Mouse (Mus musculus) layer of hippocampus, postnatal 36 days (tissue): ENCODE data around the gene Lin7b. TPM values are rescaled to one million over a fixed set of nuclear protein-coding genes. Genes with fewer than 3 reads are reported as not detected.
A peak's percentile ranks its signal among the peaks of the same experiment; 100 is the strongest.
"Not testable (repeated sequence)": the region's sequence is repeated elsewhere in the genome, so short reads cannot be mapped to it uniquely, and the experiment has no call there.

Experiments
- DNase-seq, 2 experiments: peaks; one replicate each; pipeline ENCODE4 v3.0.0; 2022
- total RNA-seq, 2 experiments: library from RNA; stranded (reverse); gene quantifications; 2 replicates each; pipeline ENCODE4 v1.2.3; 2021

The Lin7b gene
- total RNA-seq, 2 experiments from 2014 or later, result 133 to 154 TPM

DNA sequence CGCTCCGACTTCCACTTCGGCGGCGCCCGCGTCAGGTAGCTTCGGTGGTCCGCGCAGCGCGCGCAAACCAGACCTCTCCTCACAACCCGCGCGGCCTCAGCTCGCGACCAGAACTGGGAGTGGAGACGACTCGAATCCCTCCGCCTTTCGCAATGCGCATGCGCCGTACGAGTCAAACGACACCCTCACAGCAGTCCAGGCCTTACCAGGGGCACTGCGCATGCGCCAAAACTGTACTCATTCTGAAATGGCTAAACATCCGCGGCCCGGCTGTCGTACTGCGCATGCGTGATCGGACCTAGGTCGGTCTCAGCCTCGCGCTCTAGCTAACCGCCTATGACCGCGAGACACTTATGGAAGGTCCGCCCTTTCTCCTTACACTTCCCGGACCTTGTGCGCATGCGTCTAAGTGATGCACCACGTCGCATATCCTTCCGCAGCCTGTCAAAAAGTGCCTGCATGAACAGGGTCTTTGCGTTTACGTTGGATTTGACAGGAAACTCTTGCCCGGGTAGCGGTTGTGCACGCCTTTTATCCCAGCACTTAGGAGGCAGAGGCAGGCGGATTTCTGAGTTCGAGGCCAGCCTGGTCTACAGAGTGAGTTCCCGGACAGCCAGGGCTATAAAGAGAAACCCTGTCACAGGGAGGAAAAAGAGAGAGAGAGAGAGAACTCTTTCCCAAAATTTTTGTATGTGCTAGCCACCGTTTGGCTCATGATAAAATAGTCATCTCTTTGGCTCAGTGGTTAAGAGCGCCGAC is 25.4 kb upstream of the Lin7b start, which contains the start of gene Snrnp70:
Snrnp70 (minus strand) TSS at position 165 of the 759 bp plus-strand sequence.
- peak; percentile 100 for DNase-seq

DNA sequence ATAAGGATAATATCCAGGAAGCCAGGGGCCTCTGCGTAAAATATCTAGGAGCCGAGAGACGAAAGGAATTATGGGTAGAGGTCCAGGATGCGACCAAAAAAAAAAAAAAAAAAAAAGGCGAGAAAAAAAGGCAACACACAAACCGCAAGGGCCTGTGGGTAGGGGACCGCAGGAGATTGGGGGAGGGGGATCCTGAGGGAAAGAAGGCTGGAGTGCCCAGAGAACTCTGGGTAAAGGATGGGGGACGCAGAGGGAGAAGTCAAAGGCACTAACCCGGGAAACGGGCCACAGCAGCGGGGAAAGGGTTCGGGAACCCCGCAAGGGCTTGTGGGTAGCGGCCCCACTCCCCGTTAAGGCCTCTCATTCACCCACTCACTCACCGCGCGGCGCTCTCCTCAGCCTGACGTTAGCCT is 24.8 kb upstream of the Lin7b start:
- DNase-seq, result no peak

DNA sequence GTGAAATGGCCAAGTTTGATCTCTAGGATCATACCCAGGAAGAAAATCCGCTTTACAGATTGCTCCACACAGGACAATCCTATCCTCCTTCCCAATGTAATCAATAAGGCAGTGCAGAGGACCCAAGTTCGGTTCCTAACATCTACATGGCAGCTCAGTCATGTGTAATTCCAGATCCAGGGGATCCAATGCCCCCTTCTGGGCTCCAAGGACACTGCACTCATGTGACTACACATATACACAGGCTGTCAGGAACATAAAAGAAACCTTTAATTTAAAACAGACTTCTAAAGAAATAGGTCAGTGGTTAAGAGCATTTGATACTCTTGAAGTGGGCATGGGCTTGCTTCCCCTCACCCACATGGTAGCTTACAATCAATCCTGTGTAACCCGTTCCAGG is 15.7 kb upstream of the Lin7b start:
- no peak for DNase-seq

DNA sequence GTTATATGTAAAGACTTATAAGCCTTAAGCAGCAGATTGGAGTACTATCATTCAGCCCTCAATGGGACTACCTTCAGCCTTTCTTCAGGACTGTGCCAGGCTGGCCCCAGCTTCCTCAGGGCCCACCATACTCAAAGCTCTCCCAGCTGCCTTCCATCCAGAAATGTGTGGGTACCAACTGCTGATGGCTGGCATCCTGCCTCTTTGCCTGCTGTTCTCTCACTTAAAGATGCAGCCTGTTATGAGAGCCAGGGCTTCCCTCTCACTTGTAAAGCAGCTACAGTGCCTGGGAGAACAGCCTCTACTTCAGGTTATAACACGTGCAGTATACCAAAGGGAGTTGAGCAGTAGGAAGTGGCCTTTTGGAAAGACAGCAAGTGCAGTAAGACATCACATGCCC is 5.7 kb upstream of the Lin7b start:
- DNase-seq, result no peak

DNA sequence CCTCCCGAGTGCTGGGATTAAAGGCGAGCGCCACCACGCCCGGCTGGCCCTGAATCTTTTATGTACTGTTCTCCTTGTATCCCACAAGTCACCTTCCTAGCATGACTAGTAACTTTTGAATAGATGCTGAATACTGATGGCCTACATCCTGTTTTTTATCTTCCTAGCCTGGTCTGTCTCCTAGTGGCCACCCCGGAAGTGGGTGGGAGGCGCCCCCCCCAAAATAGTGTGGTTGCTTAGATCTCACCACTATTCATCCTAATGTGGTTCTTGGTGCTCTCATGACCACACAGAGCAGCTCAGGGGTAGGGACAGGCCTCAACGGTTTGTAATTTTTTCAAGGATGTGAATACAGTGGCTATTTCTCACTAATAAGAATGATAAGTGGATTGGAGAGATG is 4.2 kb upstream of the Lin7b start:
- no peak for DNase-seq

DNA sequence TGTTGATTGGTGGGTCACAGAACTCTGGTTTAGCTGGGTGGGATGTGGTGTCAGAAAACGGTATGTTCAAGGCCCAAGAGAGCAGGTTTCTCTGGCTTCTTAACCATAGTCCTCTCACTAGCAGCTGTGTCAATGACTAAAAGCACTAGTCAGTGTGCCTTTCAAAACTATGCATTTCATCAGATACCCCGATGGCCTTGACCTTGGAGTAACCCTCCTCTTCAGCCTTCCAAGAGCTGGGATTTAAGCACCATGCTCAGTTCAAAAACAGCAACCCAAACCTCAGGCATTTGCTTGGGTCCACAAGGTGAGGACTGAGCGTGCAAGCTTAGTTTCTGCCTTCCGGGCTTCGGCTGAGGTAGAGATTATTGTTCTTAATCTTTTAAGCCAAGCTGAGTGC is 2.0 kb upstream of the Lin7b start:
- DNase-seq, result no peak

DNA sequence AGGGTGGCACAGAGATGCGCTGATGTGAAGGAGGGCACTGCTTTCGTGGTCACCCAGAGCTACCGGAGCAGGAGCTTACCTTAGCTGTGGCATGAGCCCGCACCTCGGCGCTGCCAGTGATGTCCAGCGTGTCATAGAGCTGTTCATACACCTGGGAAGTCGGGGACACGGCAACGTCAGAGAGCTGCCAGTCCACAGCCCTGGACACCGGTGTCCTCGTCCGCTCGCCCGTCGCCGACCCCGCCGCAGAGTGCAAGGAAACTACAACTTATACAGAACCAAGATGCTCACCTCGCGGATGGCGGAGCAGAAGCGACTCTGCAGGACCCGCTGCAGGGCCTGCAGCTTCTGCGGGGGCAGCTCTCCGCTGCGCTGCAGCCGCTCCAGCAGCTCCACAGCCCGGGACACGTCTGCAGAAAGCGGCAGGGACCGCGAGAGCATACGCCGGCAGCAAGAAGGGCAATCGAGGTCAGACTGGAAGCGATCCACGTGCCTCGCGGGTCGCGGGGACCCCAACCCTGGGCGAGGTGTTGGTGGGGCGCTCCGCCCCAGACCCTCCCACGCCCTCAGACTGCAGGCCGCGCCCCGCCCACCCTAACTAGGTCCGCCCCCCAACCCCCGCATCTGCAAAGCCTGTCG is 428 bp downstream of the Lin7b start:
- no peak for DNase-seq

DNA sequence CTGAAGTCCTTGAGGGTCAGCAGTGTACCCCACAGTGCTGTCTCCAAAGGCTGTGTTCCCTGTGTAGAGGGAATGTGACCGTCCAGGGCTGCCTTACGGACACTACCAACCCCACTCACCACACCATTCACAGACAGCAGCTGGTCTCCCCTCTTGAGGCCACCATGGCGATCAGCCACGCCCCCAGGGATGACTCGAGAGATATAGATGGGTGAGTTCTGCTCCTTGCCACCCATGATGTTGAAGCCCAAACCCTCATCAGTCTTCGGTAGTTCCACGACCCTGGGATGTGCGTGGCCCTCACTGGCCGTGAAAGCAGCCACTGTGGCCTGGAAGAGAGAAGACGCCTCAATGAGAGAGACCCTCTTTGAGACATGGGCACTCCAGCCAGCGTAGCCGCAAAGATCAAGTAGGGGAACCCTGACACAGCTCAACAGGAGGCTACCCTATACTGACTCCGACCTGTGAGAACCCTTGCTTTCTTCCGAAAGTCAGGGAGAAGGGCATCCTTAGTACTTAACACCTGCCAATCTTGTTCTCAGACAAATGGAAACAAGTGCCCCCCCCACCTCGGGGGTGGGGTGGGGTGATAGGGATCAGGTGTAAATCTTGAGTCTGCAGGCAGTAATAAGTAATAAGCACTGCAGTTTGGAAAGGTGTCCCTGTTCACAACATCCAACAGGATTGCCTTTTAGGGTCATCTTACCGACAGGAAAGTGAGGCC is 1.2 kb downstream of the Lin7b start:
- no peak for DNase-seq

DNA sequence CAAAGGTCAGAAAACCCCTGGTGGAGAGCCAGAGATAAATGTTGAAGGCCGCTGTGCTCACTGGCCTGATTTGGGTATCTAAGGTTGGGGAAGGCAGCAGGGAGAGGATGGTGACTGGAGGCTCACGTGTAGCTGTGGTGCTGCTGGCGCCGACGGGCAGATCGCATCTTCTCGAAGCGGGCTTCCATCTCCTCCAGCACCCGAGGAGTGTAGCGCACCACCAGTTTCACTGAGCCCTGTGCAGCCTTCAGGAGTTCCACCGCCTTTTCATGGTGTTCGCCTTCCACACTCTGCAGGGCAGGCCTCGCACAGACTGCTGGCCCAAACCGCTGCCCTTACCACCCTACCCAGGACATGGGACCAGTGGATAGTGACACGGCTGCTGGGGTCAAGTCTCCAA is 2.2 kb downstream of the Lin7b start:
- no peak for DNase-seq

DNA sequence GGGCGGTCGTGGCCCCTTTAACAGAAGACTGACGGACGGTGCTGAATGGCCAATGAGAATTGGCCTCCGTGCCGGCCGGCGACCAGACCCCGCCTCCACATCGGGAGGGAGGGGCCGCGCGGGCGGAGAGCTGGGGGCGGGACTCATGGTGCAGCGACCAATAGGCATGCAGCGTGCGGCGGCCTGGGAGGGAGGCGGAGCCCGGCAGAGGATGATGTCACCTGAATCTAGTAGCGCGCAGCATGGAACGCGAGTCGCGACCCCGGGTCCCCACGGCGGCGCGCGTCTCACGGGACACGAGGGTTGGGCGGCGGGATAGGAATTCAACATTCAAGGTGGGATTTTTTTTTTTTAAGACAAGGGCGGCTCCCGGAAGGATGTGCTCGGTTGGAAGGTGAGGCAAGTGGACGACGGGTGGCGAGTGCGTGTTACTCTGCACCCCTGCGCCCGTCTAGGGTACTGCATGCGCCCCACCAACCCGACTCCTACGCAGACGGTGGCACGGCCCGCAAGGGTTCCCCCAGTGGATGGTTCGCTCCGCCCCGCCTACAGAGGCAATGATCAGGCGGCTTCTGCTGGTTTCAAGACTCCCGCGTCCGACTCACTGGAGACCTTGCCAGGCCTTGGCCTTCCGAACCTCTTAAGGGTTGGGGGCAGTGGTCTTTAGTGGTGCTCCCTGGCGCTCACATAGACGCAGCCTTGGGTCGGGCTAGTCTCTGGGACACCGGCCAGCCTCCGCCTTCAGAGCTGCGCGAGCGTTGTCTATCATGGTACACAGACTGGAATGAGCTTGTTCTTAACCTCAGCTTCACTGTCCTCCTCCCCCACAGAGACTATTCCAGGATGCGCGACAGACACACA is 3.1 kb downstream of the Lin7b start:
- DNase-seq, result peak; percentile 99

DNA sequence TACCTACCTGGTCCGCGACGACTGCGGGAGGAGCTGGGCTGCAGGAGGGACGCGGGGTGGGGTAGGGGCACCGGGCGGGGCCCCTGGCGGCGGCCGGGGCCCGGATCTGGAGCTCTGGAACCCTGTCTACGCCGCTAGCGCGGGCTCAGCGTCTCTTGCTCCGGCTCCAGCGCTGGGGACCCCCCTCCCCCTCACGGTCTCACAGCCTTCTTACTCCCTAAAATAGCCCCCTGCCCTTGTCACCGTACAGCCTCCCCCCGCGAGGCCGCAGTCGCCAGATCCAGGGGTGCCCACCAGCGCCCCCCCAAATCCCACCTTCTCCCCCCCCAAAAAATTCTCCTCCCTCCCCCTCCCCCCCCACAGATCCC is 3.7 kb downstream of the Lin7b start, which contains the start of gene Ppfia3:
Ppfia3 (minus strand) TSS at position 368 of the 368 bp plus-strand sequence.
- peak in 1 of 2 experiments; percentile 53 for DNase-seq

DNA sequence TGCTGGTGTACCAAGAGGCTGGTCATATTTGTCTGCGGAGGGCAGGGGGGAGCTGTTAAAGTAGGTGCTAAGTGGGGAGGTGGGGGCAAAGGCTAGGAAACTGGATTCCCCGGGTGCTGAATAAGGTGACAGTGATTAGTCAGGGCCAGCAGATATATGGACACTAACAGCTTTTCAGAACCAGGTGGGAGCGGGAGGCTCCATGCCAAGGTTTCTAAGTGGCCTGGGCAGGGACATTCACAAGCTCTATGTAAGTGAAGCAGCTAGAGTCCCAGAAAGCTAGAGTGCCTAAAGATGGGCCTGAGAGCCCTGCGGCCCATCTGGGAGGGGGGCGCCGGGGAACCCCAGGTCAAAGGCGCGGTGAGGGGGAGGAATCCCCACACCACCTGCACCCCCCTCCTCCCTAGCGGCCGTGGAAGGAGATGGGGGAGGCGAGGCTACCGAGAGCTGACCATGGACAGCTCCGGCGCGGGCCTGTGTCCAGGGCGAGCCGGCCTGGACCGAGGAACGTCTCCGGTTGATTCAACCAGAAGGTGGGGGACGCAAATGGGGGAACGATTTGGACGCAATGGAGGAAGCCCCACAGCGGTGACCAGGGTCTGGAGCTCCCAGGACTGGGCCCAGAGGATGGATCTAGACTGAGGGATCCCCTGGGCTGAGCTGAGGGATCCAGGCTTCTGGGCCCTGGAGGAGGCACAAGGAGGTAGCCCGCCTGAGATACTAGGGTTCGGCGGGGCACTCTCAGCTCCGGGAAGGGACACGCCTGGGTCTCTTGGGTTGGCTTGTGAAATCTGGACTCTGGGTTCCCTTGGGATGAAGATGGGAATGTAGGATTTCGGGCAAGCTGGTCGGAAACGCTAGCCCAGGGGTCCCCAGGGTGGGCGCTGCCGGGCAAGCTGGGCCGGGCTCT is 4.4 kb downstream of the Lin7b start:
- peak in 1 of 2 experiments; percentile 45 for DNase-seq

DNA sequence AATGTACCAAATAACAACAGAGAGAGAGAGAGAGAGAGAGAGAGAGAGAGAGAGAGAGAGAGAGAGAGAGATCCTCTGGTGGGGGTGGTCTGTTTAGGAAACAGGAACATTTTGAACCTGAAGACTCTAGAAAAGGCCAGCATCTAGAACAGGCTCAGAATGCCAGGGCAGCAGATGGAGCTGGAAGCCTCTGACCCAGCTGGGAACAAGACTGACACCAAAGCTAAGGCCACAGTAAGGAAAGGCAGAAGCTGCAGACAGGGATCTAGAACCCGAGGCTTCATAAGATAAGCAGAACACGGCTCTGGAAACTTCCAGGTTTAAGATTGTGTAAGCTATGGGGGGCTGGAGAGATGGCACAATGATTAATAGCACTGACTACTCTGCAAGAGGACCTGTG is 6.4 kb downstream of the Lin7b start:
- DNase-seq, result no peak

DNA sequence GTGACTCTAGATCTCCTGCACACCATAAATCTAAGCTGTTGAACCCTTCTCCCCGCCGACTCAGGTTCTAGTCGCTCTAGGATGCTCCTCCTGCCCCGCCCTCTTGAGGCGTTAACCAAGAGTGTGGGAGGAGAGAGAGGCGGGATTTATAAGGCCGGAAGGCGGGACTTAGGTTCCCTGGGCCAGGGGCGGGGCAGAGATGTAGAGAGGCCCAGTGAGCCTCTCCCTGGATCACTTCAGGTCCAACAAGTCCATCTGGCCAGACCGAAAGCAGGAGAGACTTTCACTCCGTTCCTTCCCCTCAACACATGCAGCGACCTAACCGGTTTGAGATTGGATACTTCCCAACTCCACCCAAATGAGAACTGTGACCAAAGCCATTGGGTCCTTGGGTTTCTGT is 7.6 kb downstream of the Lin7b start:
- DNase-seq, result no peak

DNA sequence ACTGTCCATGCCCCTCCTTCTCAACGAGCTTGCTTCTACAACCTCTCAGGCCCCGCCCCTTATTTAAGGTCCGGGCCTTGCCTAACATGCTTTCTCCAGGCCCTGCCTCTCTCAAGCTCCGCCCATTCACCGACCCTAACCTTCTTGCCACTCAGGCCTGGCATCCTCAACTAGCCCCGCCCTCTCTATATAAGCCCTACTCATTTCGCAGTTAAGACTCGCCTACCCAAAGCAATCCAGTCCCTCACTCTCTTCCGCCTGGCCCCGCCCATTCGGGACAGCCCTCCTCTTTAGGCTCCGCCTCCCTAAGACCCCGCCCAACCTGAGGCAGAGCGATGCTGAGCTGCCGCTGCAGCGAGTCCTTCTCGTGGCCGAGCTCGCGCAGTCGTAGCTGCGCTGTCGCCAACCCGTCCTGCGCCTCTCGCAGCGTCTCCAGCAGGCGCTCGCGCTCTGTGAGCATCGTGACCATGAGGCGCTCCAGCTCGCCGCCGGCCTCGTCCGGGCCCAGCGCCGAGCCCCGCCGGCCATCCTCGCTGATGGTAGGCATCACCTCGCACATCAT is 9.1 kb downstream of the Lin7b start:
- DNase-seq, result peak; percentile 85

DNA sequence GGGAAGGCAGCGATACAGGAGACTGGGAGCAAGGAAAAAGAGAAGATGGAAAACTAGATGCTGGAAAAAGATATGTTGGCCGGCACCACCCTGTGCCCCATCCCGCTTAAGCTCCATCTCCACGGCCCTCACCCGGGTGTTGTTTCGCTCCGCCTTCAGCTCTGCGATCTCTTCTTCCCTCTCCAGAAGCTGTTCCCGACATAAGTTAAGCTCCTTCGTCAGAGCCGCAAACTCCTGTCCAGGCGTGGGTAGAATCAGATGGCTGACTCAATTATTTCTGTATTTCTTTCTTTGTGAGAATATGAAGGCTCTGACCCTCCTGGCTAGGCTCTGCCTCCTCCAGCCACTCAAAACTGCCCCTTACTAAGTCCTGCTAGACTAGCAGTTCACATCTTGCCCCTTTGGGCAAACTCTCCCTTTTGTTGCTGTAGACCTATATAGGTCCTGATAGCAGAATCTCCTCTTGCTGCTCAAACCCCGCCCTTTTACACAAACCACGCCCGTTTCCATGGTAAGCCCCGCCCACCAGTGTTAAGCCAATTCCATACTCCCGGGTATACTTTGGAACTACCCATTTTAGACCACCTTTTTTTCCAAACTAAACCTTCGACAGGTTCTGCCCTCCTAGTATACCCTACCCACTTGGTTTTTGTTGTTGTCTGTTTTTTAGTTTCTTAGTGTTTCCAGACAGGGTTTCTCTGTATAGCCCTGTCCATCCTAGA is 9.8 kb downstream of the Lin7b start:
- DNase-seq, result no peak

DNA sequence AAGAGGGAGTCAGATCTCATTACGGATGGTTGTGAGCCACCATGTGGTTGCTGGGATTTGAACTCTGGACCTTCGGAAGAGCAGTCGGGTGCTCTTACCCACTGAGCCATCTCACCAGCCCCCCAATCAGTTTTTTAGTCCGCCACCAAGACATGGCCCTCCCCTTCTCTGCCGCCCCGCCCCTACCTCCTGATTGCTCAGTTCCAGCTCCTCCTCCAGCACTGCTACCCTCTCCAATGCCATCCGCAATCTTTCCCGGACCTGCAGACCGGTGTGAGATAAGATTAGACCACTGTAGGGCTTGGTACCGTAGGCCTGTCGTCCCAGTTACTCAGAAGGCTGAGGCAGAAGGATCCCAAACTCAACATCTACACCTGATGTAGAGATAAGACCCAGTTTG is 11.3 kb downstream of the Lin7b start:
- not testable (repeated sequence) for DNase-seq

DNA sequence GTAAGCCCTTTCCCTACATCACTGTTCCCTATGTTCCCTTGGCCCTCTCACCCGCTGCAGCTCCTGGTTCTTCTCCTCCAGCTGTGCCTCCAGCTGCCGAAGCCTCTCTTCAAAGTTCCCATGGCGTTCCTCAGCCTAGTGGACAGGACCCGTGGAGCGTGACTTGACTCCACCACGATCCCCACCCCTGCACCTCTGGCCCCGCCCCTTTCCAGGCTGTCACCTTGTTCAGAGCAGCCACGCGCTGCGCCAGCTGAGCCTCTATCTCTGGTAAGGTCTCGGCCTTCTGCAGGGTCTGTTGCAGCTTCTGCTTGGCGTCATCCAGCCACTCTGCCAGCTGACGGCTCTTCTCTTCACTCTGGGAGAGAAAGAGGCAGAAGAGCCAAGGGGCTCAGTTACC is 14.3 kb downstream of the Lin7b start:
- no peak for DNase-seq

DNA sequence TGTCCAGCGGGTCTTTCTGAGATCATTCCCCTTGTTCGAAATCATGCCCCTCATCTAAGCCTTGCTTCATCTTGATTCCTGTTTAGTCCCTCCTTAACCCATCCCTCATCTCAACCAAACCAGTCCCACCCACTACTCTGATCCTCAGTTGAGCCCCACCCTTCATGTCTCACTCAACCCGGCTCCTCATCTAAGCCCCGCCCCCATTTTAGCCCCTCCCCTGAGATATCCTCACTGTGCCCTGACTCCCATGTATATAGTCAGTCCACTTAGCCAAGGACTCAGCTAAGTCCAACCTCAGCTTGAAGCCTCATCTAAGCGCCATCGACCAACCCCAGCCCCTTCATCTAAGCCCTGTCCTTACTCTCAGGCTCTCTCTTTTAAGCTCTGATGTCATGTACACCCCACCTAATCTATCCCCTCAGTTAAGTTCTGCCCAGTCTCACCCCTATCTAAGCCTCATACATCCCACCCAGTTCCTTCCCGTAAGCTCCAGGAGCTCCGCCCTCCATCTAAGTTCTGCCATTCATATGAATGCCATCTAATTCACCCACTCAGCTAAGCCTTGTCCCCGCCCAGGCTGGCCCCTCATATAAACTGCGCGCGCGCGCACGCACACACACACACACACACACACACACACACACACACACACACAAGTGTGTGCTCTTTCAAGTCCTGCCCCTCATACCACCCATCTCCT is 14.9 kb downstream of the Lin7b start:
- no peak for DNase-seq

DNA sequence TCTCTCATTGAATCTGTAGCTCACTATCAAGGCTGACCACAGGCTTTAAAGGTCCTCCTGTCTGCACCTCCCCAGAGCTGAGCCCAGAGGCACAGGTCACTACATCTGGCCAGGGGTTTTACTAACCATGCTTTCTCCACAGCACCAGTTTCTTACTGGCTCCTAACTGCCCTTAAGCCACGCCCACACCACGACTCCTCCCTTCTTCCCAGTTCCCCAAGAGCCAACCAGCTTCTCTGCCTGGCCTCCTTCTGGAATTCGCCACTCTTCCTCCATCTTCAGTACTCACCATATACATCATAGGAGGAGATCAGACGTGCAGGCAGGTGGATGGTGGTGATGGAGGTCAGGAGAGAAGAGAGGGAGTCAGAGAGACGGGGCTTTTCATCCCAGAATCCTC is 17.3 kb downstream of the Lin7b start:
- no peak for DNase-seq
